Mouse (Mus musculus): ENCODE measurements around the gene Anapc1.

DNA sequence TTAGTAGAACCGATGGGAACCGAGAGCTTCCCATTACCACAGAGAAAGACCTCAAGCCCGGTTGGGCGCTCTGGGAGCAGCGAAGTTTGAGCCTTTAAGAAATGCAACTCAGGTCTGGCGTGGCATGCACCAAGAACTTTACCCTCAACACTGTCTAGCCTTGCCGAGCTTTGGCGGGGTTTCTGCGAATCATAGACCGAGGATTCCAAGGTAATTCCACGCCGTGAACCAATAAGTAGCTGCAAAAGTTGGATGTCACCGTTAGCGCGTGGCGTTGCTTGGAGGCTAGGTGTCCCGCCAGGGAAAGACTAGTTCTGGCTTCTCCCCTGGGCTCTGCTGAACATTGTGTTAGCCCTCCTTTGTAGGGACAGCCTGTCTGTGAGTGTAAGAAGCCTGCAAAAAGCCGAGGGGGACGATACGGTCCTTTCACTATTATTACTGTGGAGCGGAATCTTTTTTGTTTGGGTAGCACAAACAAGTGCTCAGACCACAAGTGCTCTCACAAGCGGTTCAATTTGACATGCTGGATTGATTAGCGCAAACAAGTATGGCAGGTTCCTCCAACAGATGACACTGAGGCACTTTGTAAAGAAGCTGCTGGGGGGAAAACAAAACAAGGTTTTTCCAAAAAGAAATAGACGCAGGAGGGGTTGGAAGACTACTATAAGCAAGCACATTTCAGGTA is 12.2 kb upstream of the Anapc1 start:
- TF ChIP-seq CTCF (IDR thresholded peaks at IDR 0.05; ENCODE audit: control insufficient read depth, insufficient read depth, low read length) = no peak
- no peak for TF ChIP-seq POLR2A (IDR thresholded peaks at IDR 0.05; ENCODE audit: borderline replicate concordance, control insufficient read depth, low read depth, low read length)
